Mouse (Mus musculus) thymus, postnatal 0 days (tissue): ENCODE results near the gene Klf5. TPM values are rescaled to one million over a fixed set of nuclear protein-coding genes. Genes with fewer than 3 reads are reported as not detected.

Experiments used
- DNase-seq: peaks from one replicate; pipeline ENCODE4 v3.0.0-alpha.2; 2015; ENCODE audit warnings: low spot score
- polyA plus RNA-seq: library from polyadenylated mRNA; unstranded; fragments of >200 nt; fragmentation: Nextera tagmentation; extraction: Ambion mirVana; gene quantifications from 2 replicates; pipeline ENCODE4 v1.2.1, GENCODE M21; 2015

Gene Klf5
- polyA plus RNA-seq, 1 experiment from 2014 or later, result 2.3 TPM

GRCm38 (mm10) chr14:99309606-99310005 lies 11.1 kb downstream of the Klf5 start:
- DNase-seq, result no peak

GRCm38 (mm10) chr14:99310358-99310757 lies 11.9 kb downstream of the Klf5 start:
- no peak for DNase-seq

GRCm38 (mm10) chr14:99313062-99313461 lies 14.6 kb downstream of the Klf5 start:
- no peak for DNase-seq

GRCm38 (mm10) chr14:99316275-99316674 lies 17.8 kb downstream of the Klf5 start:
- no peak for DNase-seq

- DNase-seq, result no peak
Observed at GRCm38 (mm10) chr14:99320736-99321135, 22.2 kb downstream of the Klf5 start.

GRCm38 (mm10) chr14:99323376-99323775 lies 24.9 kb downstream of the Klf5 start:
- no peak for DNase-seq

GRCm38 (mm10) chr14:99324523-99324922 lies 26.0 kb downstream of the Klf5 start:
- no peak for DNase-seq

- no peak for DNase-seq
Observed at GRCm38 (mm10) chr14:99325597-99326472, 27.3 kb downstream of the Klf5 start.

GRCm38 (mm10) chr14:99336598-99336997 lies 38.1 kb downstream of the Klf5 start:
- DNase-seq, result no peak

GRCm38 (mm10) chr14:99339021-99339420 lies 40.5 kb downstream of the Klf5 start:
- no peak for DNase-seq

- no peak for DNase-seq
Observed at GRCm38 (mm10) chr14:99339681-99340522, 41.4 kb downstream of the Klf5 start.

- no peak for DNase-seq
Observed at GRCm38 (mm10) chr14:99340703-99341102, 42.2 kb downstream of the Klf5 start.

- DNase-seq, result no peak
Observed at GRCm38 (mm10) chr14:99348175-99348764, 49.8 kb downstream of the Klf5 start.

- DNase-seq, result no peak
Observed at GRCm38 (mm10) chr14:99349606-99350005, 51.1 kb downstream of the Klf5 start.

GRCm38 (mm10) chr14:99352989-99353388 lies 54.5 kb downstream of the Klf5 start:
- DNase-seq, result no peak

GRCm38 (mm10) chr14:99354046-99354445 lies 55.6 kb downstream of the Klf5 start:
- no peak for DNase-seq

- DNase-seq, result no peak
Observed at GRCm38 (mm10) chr14:99354761-99355609, 56.5 kb downstream of the Klf5 start.

- DNase-seq, result no peak
Observed at GRCm38 (mm10) chr14:99355610-99355870, 57.0 kb downstream of the Klf5 start.

GRCm38 (mm10) chr14:99362956-99363355 lies 64.5 kb downstream of the Klf5 start:
- no peak for DNase-seq

- no peak for DNase-seq
Observed at GRCm38 (mm10) chr14:99364007-99364784, 65.7 kb downstream of the Klf5 start.
